Mouse (Mus musculus) ZHBTc4 (cell line): ENCODE measurements around the gene Nrf1.

ENCODE experiments used
- DNase-seq: peaks from one replicate; pipeline ENCODE4 v3.0.0-alpha.2; 2011; ENCODE audit warnings: low read depth, low spot score

Gene Nrf1

GRCm38 (mm10) chr6:30147058-30147457 lies 99.3 kb downstream of the Nrf1 start:
- DNase-seq, result no peak

GRCm38 (mm10) chr6:30147753-30148152 lies 100.0 kb downstream of the Nrf1 start:
- no peak for DNase-seq

GRCm38 (mm10) chr6:30150471-30150870 lies 102.7 kb downstream of the Nrf1 start:
- peak; percentile 56 for DNase-seq

- peak; percentile 70 for DNase-seq
These were observed 104.4 kb downstream of the Nrf1 start for GRCm38 (mm10) chr6:30152163-30152562.

GRCm38 (mm10) chr6:30152649-30153048 lies 104.9 kb downstream of the Nrf1 start:
- no peak for DNase-seq

- DNase-seq, result no peak
These were observed 105.3 kb downstream of the Nrf1 start for GRCm38 (mm10) chr6:30153076-30153475.

GRCm38 (mm10) chr6:30153733-30154415 lies 106.1 kb downstream of the Nrf1 start:
- peak; percentile 71 for DNase-seq

- peak; percentile 66 for DNase-seq
These were observed 111.8 kb downstream of the Nrf1 start for GRCm38 (mm10) chr6:30159516-30160045.

- DNase-seq, result no peak
These were observed 112.6 kb downstream of the Nrf1 start for GRCm38 (mm10) chr6:30160408-30160807.

- DNase-seq, result no peak
These were observed 113.8 kb downstream of the Nrf1 start for GRCm38 (mm10) chr6:30161618-30162017.

- DNase-seq, result peak; percentile 55
These were observed 114.3 kb downstream of the Nrf1 start for GRCm38 (mm10) chr6:30162091-30162490.

GRCm38 (mm10) chr6:30166349-30166748 lies 118.6 kb downstream of the Nrf1 start:
- peak; percentile 62 for DNase-seq

- DNase-seq, result peak; percentile 80
These were observed 119.4 kb downstream of the Nrf1 start for GRCm38 (mm10) chr6:30167192-30167591.

GRCm38 (mm10) chr6:30168275-30168674 lies 120.5 kb downstream of the Nrf1 start:
- no peak for DNase-seq

- DNase-seq, result no peak
These were observed 121.4 kb downstream of the Nrf1 start for GRCm38 (mm10) chr6:30169148-30169547.

GRCm38 (mm10) chr6:30171226-30171625 lies 123.4 kb downstream of the Nrf1 start:
- peak; percentile 76 for DNase-seq

GRCm38 (mm10) chr6:30171967-30172366 lies 124.2 kb downstream of the Nrf1 start:
- DNase-seq, result no peak

- no peak for DNase-seq
These were observed 124.6 kb downstream of the Nrf1 start for GRCm38 (mm10) chr6:30172441-30172819.

GRCm38 (mm10) chr6:30172820-30173550 lies 125.2 kb downstream of the Nrf1 start:
- DNase-seq, result peak; percentile 90

GRCm38 (mm10) chr6:30173551-30174460 lies 126.0 kb downstream of the Nrf1 start:
- peak; percentile 95 for DNase-seq

- peak; percentile 88 for DNase-seq
These were observed 126.9 kb downstream of the Nrf1 start for GRCm38 (mm10) chr6:30174461-30175224.
